Mouse (Mus musculus) forebrain, embryonic 13.5 days (tissue): ENCODE data around the gene Cryaa. TPM values are rescaled to one million over a fixed set of nuclear protein-coding genes. Genes with fewer than 3 reads are reported as not detected.
A peak's percentile ranks its signal among the peaks of the same experiment; 100 is the strongest.
"Not testable (repeated sequence)": the region's sequence is repeated elsewhere in the genome, so short reads cannot be mapped to it uniquely, and the experiment has no call there.

Experiments
- ATAC-seq: fragments of 200-750 bp; cut with Nextera tagmentation; 2 replicates; pipeline ENCODE4 v1.8.0; 2017
- H3K27ac ChIP-seq: fragments of 300-500 bp; sonication (generic); 2 replicates; pipeline ENCODE4 v1.5.1; 2015; ENCODE audit warnings: inconsistent platforms, mild to moderate bottlenecking, moderate library complexity
- H3K27me3 ChIP-seq: fragments of 300-500 bp; sonication (generic); 2 replicates; pipeline ENCODE4 v1.6.1; 2015; ENCODE audit warnings: mild to moderate bottlenecking, inconsistent platforms
- H3K36me3 ChIP-seq: fragments of 300-500 bp; sonication (generic); 2 replicates; pipeline ENCODE4 v1.6.1; 2015; ENCODE audit warnings: mild to moderate bottlenecking, inconsistent platforms; ENCODE audit not compliant: poor library complexity, severe bottlenecking
- H3K4me1 ChIP-seq: fragments of 300-500 bp; sonication (generic); 2 replicates; pipeline ENCODE4 v1.6.1; 2015; ENCODE audit warnings: inconsistent platforms
- H3K4me2 ChIP-seq: fragments of 300-500 bp; sonication (generic); 2 replicates; pipeline ENCODE4 v1.6.1; 2015; ENCODE audit warnings: inconsistent platforms, mild to moderate bottlenecking, moderate library complexity
- H3K4me3 ChIP-seq: fragments of 300-500 bp; sonication (generic); 2 replicates; pipeline ENCODE4 v1.5.1; 2015; ENCODE audit warnings: mild to moderate bottlenecking, inconsistent platforms
- H3K9ac ChIP-seq: fragments of 300-500 bp; sonication (generic); 2 replicates; pipeline ENCODE4 v1.6.1; 2015; ENCODE audit warnings: mild to moderate bottlenecking, inconsistent platforms
- H3K9me3 ChIP-seq: fragments of 300-500 bp; sonication (generic); replicated peaks from 2 replicates; pipeline ENCODE4 v1.6.1; 2016; ENCODE audit warnings: inconsistent platforms
- WGBS: fragments of 180-500 bp; shearing (Covaris S2); methylation state at CpG from one replicate; pipeline ENCODE4 v1.1.7; 2015; 5-methylcytosine and 5-hydroxymethylcytosine counted together
- polyA plus RNA-seq: library from polyadenylated mRNA; unstranded; fragments of >200 nt; fragmentation: Nextera tagmentation; extraction: Ambion mirVana; gene quantifications from 2 replicates; pipeline ENCODE4 v1.2.1, GENCODE M21; 2015

The Cryaa gene
- polyA plus RNA-seq, 1 experiment from 2014 or later, result not detected

DNA sequence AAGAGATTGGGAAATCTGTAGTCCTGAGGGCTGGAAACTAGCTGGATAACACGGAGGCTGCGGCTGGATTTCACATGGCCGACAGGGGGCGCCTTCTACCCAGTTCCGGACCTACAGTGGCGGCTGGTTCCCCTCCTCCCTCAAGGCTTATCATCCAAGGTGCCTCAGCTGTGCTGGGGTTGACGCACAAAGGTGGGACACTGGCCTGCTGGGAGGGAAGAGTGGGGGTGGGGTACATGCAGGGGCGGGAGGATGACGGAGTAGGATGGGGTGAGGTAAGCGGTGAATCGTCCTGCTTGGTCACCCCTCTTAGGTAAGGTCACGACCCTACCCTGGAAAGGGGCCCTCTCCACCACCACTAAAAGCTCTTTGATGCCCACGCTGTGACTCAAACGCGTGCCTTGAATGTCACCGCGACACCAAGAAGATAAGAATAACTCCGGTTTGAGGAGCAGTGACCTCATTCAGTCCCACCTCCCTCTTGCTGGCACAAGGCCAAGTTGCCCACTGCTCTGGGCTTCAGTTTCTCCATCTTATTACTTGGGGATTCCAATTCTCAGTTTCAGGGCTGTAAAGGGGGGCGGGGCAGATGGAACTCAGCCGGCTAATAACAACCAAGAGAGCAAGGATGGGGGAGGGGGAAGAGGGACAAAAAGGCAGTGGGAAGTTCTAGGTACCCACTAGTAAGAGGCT lies 15.9 kb downstream of the Cryaa start:
- ATAC-seq, result peak; percentile 62
- Histone ChIP-seq H3K4me3 (0 out of 2 replicates have a peak overlapping the region, but pooled peaks have one; percentile 6), H3K9ac (no peak overlapping the region), H3K27ac (no peak overlapping the region), H3K9me3 (no peaks in the 10 kb centered on the region), H3K4me1 (peaks cover 22% of the 10 kb centered on the region), H3K4me2 (peak overlapping the region; percentile 52), H3K27me3 (peaks cover 2% of the 10 kb centered on the region; the same call in 1 of the 2 replicates), H3K36me3 (no peaks in the 10 kb centered on the region)
- 5% methylated on average over 20 of the region's 20 CpGs for WGBS

GRCm38 (mm10) chr17:31694023-31694376 lies 16.4 kb downstream of the Cryaa start:
- 73% methylated on average over 7 of the region's 7 CpGs for WGBS
- no peaks in the 10 kb centered on the region for H3K9me3 ChIP-seq
- H3K4me3 ChIP-seq, result no peak overlapping the region
- no peaks in the 10 kb centered on the region for H3K36me3 ChIP-seq
- H3K4me2 ChIP-seq, result 0 out of 2 replicates have a peak overlapping the region, but pooled peaks have one; percentile 52
- H3K9ac ChIP-seq, result no peak overlapping the region
- peaks cover 2% of the 10 kb centered on the region; the same call in 1 of the 2 replicates for H3K27me3 ChIP-seq
- H3K27ac ChIP-seq, result no peak overlapping the region
- H3K4me1 ChIP-seq, result peaks cover 25% of the 10 kb centered on the region
- ATAC-seq, result peak; percentile 38; the same call in 1 of the 2 replicates

DNA sequence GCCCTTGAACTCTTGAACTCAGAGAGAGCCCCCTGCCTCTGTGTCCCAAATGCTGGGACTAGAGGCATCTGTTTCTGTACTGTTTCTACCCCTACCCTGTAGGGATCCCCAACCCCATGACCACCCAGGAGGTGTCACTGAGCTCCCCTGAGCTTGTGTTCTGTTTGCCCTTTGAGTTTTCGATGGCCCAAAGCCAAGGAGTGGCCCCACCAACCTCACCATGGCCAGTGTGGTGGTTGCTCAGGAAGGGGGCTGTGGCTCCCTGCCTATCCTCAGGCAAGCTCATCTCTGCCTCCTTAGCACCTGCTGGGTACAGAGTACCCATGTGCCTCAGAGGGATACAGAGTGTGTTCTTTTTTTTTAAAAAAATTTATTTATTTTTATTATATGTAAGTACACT lies 17.3 kb downstream of the Cryaa start:
- Histone ChIP-seq H3K27ac (no peak overlapping the region), H3K4me2 (no peak overlapping the region), H3K9me3 (no peaks in the 10 kb centered on the region), H3K4me3 (no peak overlapping the region), H3K27me3 (peaks cover 2% of the 10 kb centered on the region; the same call in 1 of the 2 replicates), H3K9ac (no peak overlapping the region), H3K36me3 (no peaks in the 10 kb centered on the region), H3K4me1 (peaks cover 25% of the 10 kb centered on the region)
- no peak for ATAC-seq
- 83% methylated on average over 1 of the region's 1 CpGs for WGBS

DNA sequence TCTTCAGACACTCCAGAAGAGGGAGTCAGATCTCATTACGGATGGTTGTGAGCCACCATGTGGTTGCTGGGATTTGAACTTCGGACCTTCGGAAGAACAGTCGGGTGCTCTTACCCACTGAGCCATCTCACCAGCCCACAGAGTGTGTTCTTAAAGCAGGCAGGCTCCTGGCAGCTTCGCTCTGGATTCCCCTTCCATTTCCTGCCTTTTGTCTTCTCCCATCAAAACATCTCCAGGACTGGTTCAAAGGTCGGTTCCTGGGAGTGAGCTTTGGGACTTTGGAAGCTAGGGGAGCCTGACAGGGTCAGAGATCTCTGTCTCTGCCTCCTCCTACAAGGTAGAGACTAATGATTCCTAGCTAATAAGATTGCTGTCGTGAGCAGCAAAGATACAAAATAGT lies 17.7 kb downstream of the Cryaa start:
- WGBS, result 85% methylated on average over 7 of the region's 7 CpGs
- not testable (repeated sequence) for H3K4me2 ChIP-seq, ATAC-seq, H3K9me3 ChIP-seq, H3K27ac ChIP-seq, H3K4me3 ChIP-seq, H3K36me3 ChIP-seq, H3K27me3 ChIP-seq, H3K9ac ChIP-seq
- peaks cover 25% of the 10 kb centered on the region for H3K4me1 ChIP-seq

DNA sequence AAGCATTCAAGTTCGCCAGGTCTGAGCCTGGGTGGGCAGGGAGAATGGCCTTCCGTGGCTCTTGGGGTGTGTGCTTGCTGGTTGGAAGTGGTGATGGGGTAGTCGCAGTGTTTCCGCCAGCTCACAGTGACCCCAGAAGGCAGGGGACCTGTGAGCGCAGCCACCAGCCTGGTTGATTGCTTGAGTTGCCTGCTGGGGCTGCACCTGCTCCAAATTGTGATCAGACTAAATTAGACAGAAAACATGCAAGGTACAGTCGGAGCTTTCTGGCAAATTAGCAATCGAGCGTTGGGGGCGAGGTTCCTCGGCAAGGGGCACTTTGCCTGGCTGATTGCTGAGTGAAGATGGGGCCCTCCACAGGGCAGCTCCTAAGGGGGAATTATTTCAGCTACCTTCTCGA lies 20.7 kb downstream of the Cryaa start:
- peak overlapping the region; percentile 41 for H3K27ac ChIP-seq
- ATAC-seq, result peak; percentile 48; the same call in 1 of the 2 replicates
- no peaks in the 10 kb centered on the region for H3K27me3 ChIP-seq
- H3K4me1 ChIP-seq, result peaks cover 18% of the 10 kb centered on the region
- H3K9ac ChIP-seq, result no peak overlapping the region
- H3K36me3 ChIP-seq, result no peaks in the 10 kb centered on the region
- no peak overlapping the region for H3K4me3 ChIP-seq
- H3K4me2 ChIP-seq, result no peak overlapping the region
- 48% methylated on average over 11 of the region's 11 CpGs for WGBS
- no peaks in the 10 kb centered on the region for H3K9me3 ChIP-seq

- H3K4me2 ChIP-seq, result no peak overlapping the region
- H3K9me3 ChIP-seq, result no peaks in the 10 kb centered on the region
- no peak for ATAC-seq
- no peaks in the 10 kb centered on the region for H3K27me3 ChIP-seq
- H3K27ac ChIP-seq, result no peak overlapping the region
- peaks cover 11% of the 10 kb centered on the region for H3K4me1 ChIP-seq
- H3K9ac ChIP-seq, result no peak overlapping the region
- H3K36me3 ChIP-seq, result no peaks in the 10 kb centered on the region
- no peak overlapping the region for H3K4me3 ChIP-seq
- 76% methylated on average over 6 of the region's 6 CpGs for WGBS
Observed at GRCm38 (mm10) chr17:31703276-31703980, 25.8 kb downstream of the Cryaa start.

GRCm38 (mm10) chr17:31705271-31706020 lies 27.8 kb downstream of the Cryaa start:
- Histone ChIP-seq H3K4me1 (peaks cover 13% of the 10 kb centered on the region; the same call in 1 of the 2 replicates), H3K27ac (no peak overlapping the region), H3K4me3 (no peak overlapping the region), H3K4me2 (no peak overlapping the region), H3K9me3 (no peaks in the 10 kb centered on the region), H3K36me3 (no peaks in the 10 kb centered on the region), H3K9ac (no peak overlapping the region), H3K27me3 (no peaks in the 10 kb centered on the region)
- 71% methylated on average over 20 of the region's 20 CpGs for WGBS
- peak; percentile 24; the same call in 1 of the 2 replicates for ATAC-seq

DNA sequence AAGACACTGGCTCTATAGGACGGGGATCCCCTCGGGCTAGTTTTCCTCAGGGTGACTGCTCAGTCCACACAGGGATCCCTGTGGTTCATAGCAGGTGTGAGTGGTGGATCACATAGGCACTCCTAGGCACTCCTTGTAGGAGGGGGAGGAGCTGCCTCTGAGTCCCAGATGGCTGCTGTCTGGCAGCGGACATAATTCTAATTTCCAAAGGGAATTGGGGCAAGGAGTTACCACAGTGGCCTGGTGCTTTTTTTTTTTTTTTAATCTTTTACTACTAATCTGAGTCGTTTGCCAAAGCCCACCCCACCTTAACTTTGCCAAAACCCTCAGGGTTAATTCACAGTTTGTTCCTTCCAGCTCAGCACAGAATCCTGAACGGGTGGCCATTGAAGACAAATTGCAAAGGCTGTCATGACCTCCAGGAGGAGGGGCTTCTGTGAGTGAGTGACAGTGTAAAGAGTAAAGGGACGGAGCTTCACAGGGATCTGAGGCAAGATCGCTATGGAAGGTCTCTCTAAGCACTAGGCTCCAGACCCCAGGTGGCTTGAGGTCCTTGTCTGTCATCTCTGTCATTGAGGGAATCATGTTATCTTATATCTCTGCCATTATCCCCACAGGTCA lies 31.6 kb downstream of the Cryaa start:
- Histone ChIP-seq H3K4me1 (peaks cover 20% of the 10 kb centered on the region), H3K4me2 (no peak overlapping the region), H3K27me3 (no peaks in the 10 kb centered on the region), H3K9ac (no peak overlapping the region), H3K36me3 (no peaks in the 10 kb centered on the region), H3K9me3 (no peaks in the 10 kb centered on the region), H3K27ac (no peak overlapping the region), H3K4me3 (no peak overlapping the region)
- peak; percentile 65 for ATAC-seq
- 57% methylated on average over 7 of the region's 7 CpGs for WGBS

DNA sequence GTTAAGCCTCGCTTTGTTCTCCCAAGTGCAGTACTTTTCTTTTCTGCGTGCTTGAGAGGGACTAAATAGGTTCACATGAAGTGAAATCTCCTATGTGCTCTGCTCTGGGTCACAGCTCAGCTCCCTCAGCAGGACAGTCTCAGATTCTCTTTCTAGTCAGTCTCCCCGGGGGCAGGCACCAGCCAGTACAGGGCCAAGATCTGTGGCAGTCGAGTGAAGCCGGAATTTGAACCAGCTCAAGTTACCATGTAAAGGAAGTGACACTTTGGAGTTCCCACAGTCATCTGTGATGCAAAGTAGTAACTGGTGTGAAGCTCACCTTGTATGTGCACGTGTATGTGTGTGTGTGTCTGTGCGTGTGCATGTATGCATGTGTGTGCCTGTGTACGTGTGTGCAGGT lies 32.8 kb downstream of the Cryaa start:
- Histone ChIP-seq H3K9ac (no peak overlapping the region), H3K27me3 (no peaks in the 10 kb centered on the region), H3K4me3 (no peak overlapping the region), H3K36me3 (no peaks in the 10 kb centered on the region), H3K4me1 (peaks cover 23% of the 10 kb centered on the region), H3K4me2 (no peak overlapping the region), H3K9me3 (no peaks in the 10 kb centered on the region), H3K27ac (no peak overlapping the region)
- WGBS, result 81% methylated on average over 8 of the region's 8 CpGs
- ATAC-seq, result no peak

DNA sequence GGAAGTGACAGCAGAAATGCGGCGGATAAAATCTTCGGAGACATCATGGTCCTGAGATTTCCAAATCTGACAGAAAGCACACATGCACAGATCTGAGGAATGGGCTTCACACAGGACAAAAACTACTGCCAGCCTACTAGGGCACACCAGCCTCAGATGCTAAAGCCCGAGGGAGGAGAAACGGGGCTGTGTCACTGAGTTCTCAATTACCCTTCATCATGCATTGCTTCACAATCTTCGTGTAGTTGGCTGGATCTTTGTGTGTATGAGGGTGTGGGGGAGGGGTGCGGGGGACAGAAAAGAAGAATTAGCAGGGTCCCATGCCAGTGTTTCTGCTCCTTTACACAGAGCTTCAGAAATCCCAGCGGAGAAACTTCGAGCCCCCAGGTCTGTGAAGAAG lies 36.1 kb downstream of the Cryaa start:
- H3K4me3 ChIP-seq, result no peak overlapping the region
- no peak overlapping the region for H3K9ac ChIP-seq
- 66% methylated on average over 9 of the region's 9 CpGs for whole genome bisulfite sequencing
- H3K9me3 ChIP-seq, result no peaks in the 10 kb centered on the region
- no peak overlapping the region for H3K4me2 ChIP-seq
- H3K36me3 ChIP-seq, result no peaks in the 10 kb centered on the region
- H3K27ac ChIP-seq, result no peak overlapping the region
- H3K4me1 ChIP-seq, result peaks cover 17% of the 10 kb centered on the region
- no peaks in the 10 kb centered on the region for H3K27me3 ChIP-seq
- ATAC-seq, result no peak

DNA sequence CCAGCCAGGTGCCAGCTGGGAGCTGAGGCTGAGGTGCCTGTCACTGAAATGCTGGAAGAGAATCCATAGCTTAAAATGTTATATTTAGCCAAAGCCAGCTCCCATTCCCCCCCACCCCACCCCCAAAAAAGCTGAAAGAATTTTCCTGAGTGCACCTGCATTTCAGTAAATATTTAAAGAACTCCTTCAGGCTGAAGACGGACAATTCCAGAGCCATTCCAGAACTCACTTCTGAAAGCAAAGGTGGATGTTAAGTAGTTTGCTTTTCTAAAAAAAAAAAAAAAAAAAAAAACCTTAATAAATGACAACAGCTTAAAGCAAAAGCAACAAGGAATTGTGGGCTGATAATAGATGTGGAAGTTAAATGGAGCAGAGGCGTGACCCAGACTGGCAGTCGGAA lies 36.5 kb downstream of the Cryaa start:
- Histone ChIP-seq H3K27me3 (no peaks in the 10 kb centered on the region), H3K27ac (no peak overlapping the region), H3K36me3 (no peaks in the 10 kb centered on the region), H3K4me3 (no peak overlapping the region), H3K9me3 (no peaks in the 10 kb centered on the region), H3K4me1 (peaks cover 14% of the 10 kb centered on the region; the same call in 1 of the 2 replicates), H3K4me2 (no peak overlapping the region), H3K9ac (no peak overlapping the region)
- no peak for ATAC-seq
- WGBS, result 89% methylated on average over 3 of the region's 3 CpGs

GRCm38 (mm10) chr17:31715006-31715405 lies 37.4 kb downstream of the Cryaa start:
- Histone ChIP-seq H3K9ac (no peak overlapping the region), H3K27me3 (no peaks in the 10 kb centered on the region), H3K4me3 (no peak overlapping the region), H3K4me2 (no peak overlapping the region), H3K27ac (no peak overlapping the region), H3K36me3 (no peaks in the 10 kb centered on the region), H3K9me3 (no peaks in the 10 kb centered on the region), H3K4me1 (peaks cover 14% of the 10 kb centered on the region; the same call in 1 of the 2 replicates)
- WGBS, result 31% methylated on average over 11 of the region's 11 CpGs
- ATAC-seq, result no peak
